ENCODE assay signal across 8 mouse cellular contexts in the genomic region with DNA sequence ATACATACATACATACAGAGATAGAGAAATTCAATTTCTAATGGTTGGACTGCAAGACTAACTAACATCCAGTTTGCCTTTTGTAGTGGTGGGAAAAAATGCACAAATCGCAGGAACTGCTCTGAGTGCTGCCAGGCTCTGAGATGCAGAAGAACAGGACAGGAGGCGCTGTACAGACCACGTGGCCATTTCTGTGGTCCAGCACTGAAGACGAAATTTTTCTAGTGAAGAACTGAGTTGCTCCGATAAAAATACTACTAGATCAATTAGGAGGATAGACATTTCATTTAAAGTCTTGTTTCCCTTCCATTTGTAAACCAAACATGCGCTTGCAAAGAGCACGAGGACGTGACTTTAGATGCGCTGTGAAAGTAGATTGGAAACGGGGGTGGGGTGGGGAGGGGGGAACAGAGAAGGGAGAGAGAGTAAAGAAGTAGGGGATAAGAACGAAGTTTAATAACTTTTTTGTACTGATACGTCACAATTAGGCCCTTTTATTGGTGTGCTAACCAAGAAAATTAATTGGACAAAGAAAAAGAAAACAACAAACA. TPM values are rescaled to one million over a fixed set of nuclear protein-coding genes. Genes with fewer than 3 reads are reported as not detected.
A peak's percentile ranks its signal among the peaks of the same experiment; 100 is the strongest.
DNase-seq lines count a peak whose midpoint lies in the region; ATAC-seq lines count a peak whose summit lies in the region.

No protein-coding gene starts in this region.

- no peaks in the 10 kb centered on the region for H3K36me3 ChIP-seq in forebrain, embryonic 13.5 days (ENCODE audit: poor library complexity, severe bottlenecking)
- H3K36me3 ChIP-seq in limb, embryonic 10.5 days: no peaks in the 10 kb centered on the region

- ATAC-seq in CD4-positive, CD25-positive, alpha-beta regulatory T cell, adult 4 months: no peak
- ATAC-seq in forebrain, embryonic 13.5 days: peak; percentile 37; the same call in 1 of the 2 replicates

- WGBS in forebrain, embryonic 13.5 days: under 1% methylated on average over 12 of the region's 12 CpGs
- 1% methylated on average over 12 of the region's 12 CpGs for WGBS in limb, embryonic 10.5 days

- peaks cover 19% of the 10 kb centered on the region for H3K4me1 ChIP-seq in forebrain, embryonic 13.5 days
- peaks cover 27% of the 10 kb centered on the region for H3K4me1 ChIP-seq in limb, embryonic 10.5 days

- no peaks in the 10 kb centered on the region for H3K9me3 ChIP-seq in forebrain, embryonic 13.5 days (replicated peaks)
- H3K9me3 ChIP-seq in limb, embryonic 10.5 days (replicated peaks): no peaks in the 10 kb centered on the region

- peak overlapping the region; percentile 39 for H3K9ac ChIP-seq in forebrain, embryonic 13.5 days

- H3K27ac ChIP-seq in forebrain, embryonic 13.5 days: no peak overlapping the region
- H3K27ac ChIP-seq in limb, embryonic 10.5 days: peak overlapping the region; percentile 62; the same call in 1 of the 2 replicates

- H3K4me3 ChIP-seq in forebrain, embryonic 13.5 days: peak overlapping the region; percentile 63
- H3K4me3 ChIP-seq in limb, embryonic 10.5 days: peak overlapping the region; percentile 55

- no peaks in the 10 kb centered on the region for H3K27me3 ChIP-seq in forebrain, embryonic 13.5 days
- H3K27me3 ChIP-seq in limb, embryonic 10.5 days (ENCODE audit: low read depth, poor library complexity, severe bottlenecking): no peaks in the 10 kb centered on the region

- peak overlapping the region; percentile 86 for H3K4me2 ChIP-seq in forebrain, embryonic 13.5 days

- peak; percentile 44 for DNase-seq in CD4-positive, CD25-positive, alpha-beta regulatory T cell, adult 2 months (ENCODE audit: low read depth, low spot score)
- DNase-seq in right cerebral cortex, adult 2 months (ENCODE audit: low spot score in 2 of 2): peak; percentile 51 to 54
- no peak for DNase-seq in right cerebral cortex, postnatal 36 days (ENCODE audit: low spot score in 2 of 2)
- no peak for DNase-seq in limb, embryonic 10.5 days (ENCODE audit: low spot score)
- DNase-seq in naive thymus-derived CD4-positive, alpha-beta T cell, adult 2 months (ENCODE audit: low read depth): peak; percentile 51
- no peak for DNase-seq in spleen, adult 18-20 months

RNA-seq across cellular contexts. Expression of a gene that starts 7.6 kb away (rescaled TPM):
- polyA plus RNA-seq in CD4-positive, CD25-positive, alpha-beta regulatory T cell, adult 4 months (2017; shearing (Covaris generic)): 10 to 100 TPM; 10.5 to 13.5 TPM
- polyA plus RNA-seq in forebrain, embryonic 13.5 days (2015; fragmentation: Nextera tagmentation; extraction: Ambion mirVana): 109 and 114 TPM in 2 replicates
- 200 and 218 TPM in 2 replicates for polyA plus RNA-seq in limb, embryonic 10.5 days (2016; fragmentation: Nextera tagmentation; extraction: Ambion mirVana)

RNA-seq across cellular contexts. Expression of a gene that starts 26.0 kb away (rescaled TPM):
- polyA plus RNA-seq in CD4-positive, CD25-positive, alpha-beta regulatory T cell, adult 4 months (2017; shearing (Covaris generic)): not detected
- not detected in 2 replicates for polyA plus RNA-seq in forebrain, embryonic 13.5 days (2015; fragmentation: Nextera tagmentation; extraction: Ambion mirVana)
- polyA plus RNA-seq in limb, embryonic 10.5 days (2016; fragmentation: Nextera tagmentation; extraction: Ambion mirVana): not detected in 2 replicates

RNA-seq across cellular contexts. Expression of a gene that starts 42.2 kb away (rescaled TPM):
- not detected for polyA plus RNA-seq in CD4-positive, CD25-positive, alpha-beta regulatory T cell, adult 4 months (2017; shearing (Covaris generic))
- polyA plus RNA-seq in forebrain, embryonic 13.5 days (2015; fragmentation: Nextera tagmentation; extraction: Ambion mirVana): not detected in 2 replicates
- not detected in 2 replicates for polyA plus RNA-seq in limb, embryonic 10.5 days (2016; fragmentation: Nextera tagmentation; extraction: Ambion mirVana)

Comparison
In these comparisons a context has a peak if more than half of its experiments do, and no peak if none do; other contexts are left out.
1. DNase-seq: peak in CD4-positive, CD25-positive, alpha-beta regulatory T cell, adult 2 months (single experiment), right cerebral cortex, adult 2 months (2 of 2) and naive thymus-derived CD4-positive, alpha-beta T cell, adult 2 months (single experiment); none in right cerebral cortex, postnatal 36 days (0 of 2), limb, embryonic 10.5 days (single experiment) and spleen, adult 18-20 months (0 of 2).